Mouse (Mus musculus) neural tube, embryonic 11.5 days (tissue): ENCODE measurements around the gene Dcdc2a. TPM values are rescaled to one million over a fixed set of nuclear protein-coding genes. Genes with fewer than 3 reads are reported as not detected.

Experiments used
- ATAC-seq: fragments of 200-750 bp; cut with Nextera tagmentation; 2 replicates; pipeline ENCODE4 v1.8.0; 2017; ENCODE audit warnings: moderate number of reproducible peaks, mild to moderate bottlenecking, moderate TSS enrichment, moderate library complexity; ENCODE audit not compliant: insufficient read depth, low FRiP score, low TSS enrichment
- DNase-seq: peaks from one replicate; pipeline ENCODE4 v3.0.0-alpha.2; 2015; ENCODE audit warnings: low spot score
- H3K27ac ChIP-seq: fragments of 300-500 bp; sonication (generic); 2 replicates; pipeline ENCODE4 v1.5.1; 2014; ENCODE audit warnings: low read depth, mild to moderate bottlenecking, low read length
- H3K27me3 ChIP-seq: fragments of 300-500 bp; sonication (generic); 2 replicates; pipeline ENCODE4 v1.6.1; 2014; ENCODE audit warnings: mild to moderate bottlenecking, low read length, mixed read lengths; ENCODE audit not compliant: control insufficient read depth, insufficient read depth
- H3K36me3 ChIP-seq: fragments of 300-500 bp; sonication (generic); 2 replicates; pipeline ENCODE4 v1.6.1; 2014; ENCODE audit warnings: mild to moderate bottlenecking, low read length, moderate library complexity, mixed read lengths; ENCODE audit not compliant: control insufficient read depth, insufficient read depth
- H3K4me1 ChIP-seq: fragments of 300-500 bp; sonication (generic); 2 replicates; pipeline ENCODE4 v1.6.1; 2014; ENCODE audit warnings: low read length, mixed read lengths; ENCODE audit not compliant: control insufficient read depth, insufficient read depth
- H3K4me2 ChIP-seq: fragments of 300-500 bp; sonication (generic); 2 replicates; pipeline ENCODE4 v1.6.1; 2014; ENCODE audit warnings: low read depth, mild to moderate bottlenecking, moderate library complexity
- H3K4me3 ChIP-seq: fragments of 300-500 bp; sonication (generic); 2 replicates; pipeline ENCODE4 v1.5.1; 2014; ENCODE audit warnings: low read depth, low read length
- H3K9ac ChIP-seq: fragments of 300-500 bp; sonication (generic); 2 replicates; pipeline ENCODE4 v1.6.1; 2014; ENCODE audit warnings: mild to moderate bottlenecking, low read length
- H3K9me3 ChIP-seq: fragments of 300-500 bp; sonication (generic); 2 replicates; pipeline ENCODE4 v1.6.1; 2016; ENCODE audit warnings: low read length; ENCODE audit not compliant: control insufficient read depth
- WGBS: fragments of 180-500 bp; shearing (Covaris S2); extraction: QIAGEN DNeasy Blood & Tissue Kit; methylation state at CpG from one replicate; pipeline ENCODE4 v1.1.7; 2014; 5-methylcytosine and 5-hydroxymethylcytosine counted together
- polyA plus RNA-seq: library from polyadenylated mRNA; unstranded; fragments of >200 nt; fragmentation: Nextera tagmentation; extraction: Ambion mirVana; gene quantifications from 2 replicates; pipeline ENCODE4 v1.2.1, GENCODE M21; 2014

The Dcdc2a gene
- polyA plus RNA-seq, 1 experiment from 2014 or later, result 4.4 TPM

- ATAC-seq, result no peak
- 87% methylated on average over 6 of the region's 6 CpGs for WGBS
- no peak overlapping the region for H3K4me3 ChIP-seq
- H3K27ac ChIP-seq, result no peak overlapping the region
- H3K9me3 ChIP-seq, result no peaks in the 10 kb centered on the region
- H3K4me1 ChIP-seq, result no peaks in the 10 kb centered on the region
- H3K36me3 ChIP-seq, result no peaks in the 10 kb centered on the region
- no peak overlapping the region for H3K9ac ChIP-seq
- no peak overlapping the region for H3K4me2 ChIP-seq
- H3K27me3 ChIP-seq, result no peaks in the 10 kb centered on the region
- no peak for DNase-seq
These were observed 72.0 kb downstream of the Dcdc2a start for GRCm38 (mm10) chr13:25127806-25128205.

GRCm38 (mm10) chr13:25128766-25129165 lies 73.0 kb downstream of the Dcdc2a start:
- no peaks in the 10 kb centered on the region for H3K27me3 ChIP-seq
- 83% methylated on average over 9 of the region's 9 CpGs for WGBS
- no peaks in the 10 kb centered on the region for H3K36me3 ChIP-seq
- DNase-seq (no peak), ATAC-seq (no peak)
- no peak overlapping the region for H3K9ac ChIP-seq
- no peak overlapping the region for H3K4me3 ChIP-seq
- H3K4me2 ChIP-seq, result no peak overlapping the region
- no peaks in the 10 kb centered on the region for H3K4me1 ChIP-seq
- H3K27ac ChIP-seq, result no peak overlapping the region
- H3K9me3 ChIP-seq, result no peaks in the 10 kb centered on the region

GRCm38 (mm10) chr13:25143066-25143465 lies 87.3 kb downstream of the Dcdc2a start:
- Histone ChIP-seq H3K27me3 (no peaks in the 10 kb centered on the region), H3K9me3 (no peaks in the 10 kb centered on the region), H3K9ac (no peak overlapping the region), H3K27ac (no peak overlapping the region), H3K4me1 (no peaks in the 10 kb centered on the region), H3K36me3 (no peaks in the 10 kb centered on the region), H3K4me2 (no peak overlapping the region), H3K4me3 (no peak overlapping the region)
- WGBS, result 93% methylated on average over 3 of the region's 3 CpGs
- DNase-seq (no peak), ATAC-seq (no peak)

GRCm38 (mm10) chr13:25144093-25144492 lies 88.3 kb downstream of the Dcdc2a start:
- Histone ChIP-seq H3K27me3 (no peaks in the 10 kb centered on the region), H3K9me3 (no peaks in the 10 kb centered on the region), H3K4me3 (no peak overlapping the region), H3K27ac (no peak overlapping the region), H3K9ac (no peak overlapping the region), H3K4me2 (no peak overlapping the region), H3K4me1 (no peaks in the 10 kb centered on the region), H3K36me3 (no peaks in the 10 kb centered on the region)
- WGBS, result 81% methylated on average over 2 of the region's 2 CpGs
- DNase-seq (no peak), ATAC-seq (no peak)

- H3K9ac ChIP-seq, result no peak overlapping the region
- 69% methylated on average over 2 of the region's 2 CpGs for WGBS
- no peak overlapping the region for H3K27ac ChIP-seq
- no peak overlapping the region for H3K4me3 ChIP-seq
- no peaks in the 10 kb centered on the region for H3K4me1 ChIP-seq
- no peaks in the 10 kb centered on the region for H3K36me3 ChIP-seq
- no peaks in the 10 kb centered on the region for H3K27me3 ChIP-seq
- no peak overlapping the region for H3K4me2 ChIP-seq
- H3K9me3 ChIP-seq, result no peaks in the 10 kb centered on the region
- DNase-seq (no peak), ATAC-seq (no peak)
These were observed 90.4 kb downstream of the Dcdc2a start for GRCm38 (mm10) chr13:25146232-25146631.

GRCm38 (mm10) chr13:25150154-25150781 lies 94.5 kb downstream of the Dcdc2a start:
- ATAC-seq, result no peak
- Histone ChIP-seq H3K4me2 (no peak overlapping the region), H3K27ac (no peak overlapping the region), H3K4me1 (no peaks in the 10 kb centered on the region), H3K27me3 (no peaks in the 10 kb centered on the region), H3K9ac (no peak overlapping the region), H3K4me3 (no peak overlapping the region), H3K9me3 (no peaks in the 10 kb centered on the region), H3K36me3 (no peaks in the 10 kb centered on the region)
- no peak for DNase-seq
- WGBS, result 30% methylated on average over 17 of the region's 17 CpGs

- Histone ChIP-seq H3K9ac (no peak overlapping the region), H3K4me2 (no peak overlapping the region), H3K9me3 (no peaks in the 10 kb centered on the region), H3K27me3 (no peaks in the 10 kb centered on the region), H3K27ac (no peak overlapping the region), H3K36me3 (no peaks in the 10 kb centered on the region), H3K4me3 (no peak overlapping the region), H3K4me1 (no peaks in the 10 kb centered on the region)
- ATAC-seq (no peak), DNase-seq (no peak)
- 73% methylated on average over 4 of the region's 4 CpGs for WGBS
These were observed 95.1 kb downstream of the Dcdc2a start for GRCm38 (mm10) chr13:25150861-25151260.

- Histone ChIP-seq H3K27ac (no peak overlapping the region), H3K4me3 (no peak overlapping the region), H3K27me3 (no peaks in the 10 kb centered on the region), H3K9me3 (no peaks in the 10 kb centered on the region), H3K36me3 (no peaks in the 10 kb centered on the region), H3K4me1 (no peaks in the 10 kb centered on the region), H3K9ac (no peak overlapping the region), H3K4me2 (no peak overlapping the region)
- DNase-seq (no peak), ATAC-seq (no peak)
- WGBS, result 71% methylated on average over 2 of the region's 2 CpGs
These were observed 104.1 kb downstream of the Dcdc2a start for GRCm38 (mm10) chr13:25159917-25160316.

- no peak for ATAC-seq
- H3K9me3 ChIP-seq, result no peaks in the 10 kb centered on the region
- H3K4me3 ChIP-seq, result no peak overlapping the region
- no peak overlapping the region for H3K4me2 ChIP-seq
- no peaks in the 10 kb centered on the region for H3K36me3 ChIP-seq
- H3K4me1 ChIP-seq, result no peaks in the 10 kb centered on the region
- no peak overlapping the region for H3K9ac ChIP-seq
- H3K27ac ChIP-seq, result no peak overlapping the region
- no peaks in the 10 kb centered on the region for H3K27me3 ChIP-seq
- DNase-seq, result no peak
- WGBS, result 72% methylated on average over 2 of the region's 2 CpGs
These were observed 105.0 kb downstream of the Dcdc2a start for GRCm38 (mm10) chr13:25160804-25161203.
